Mouse (Mus musculus) C2C12 (cell line): Measurements from ENCODE around the gene Lin7c. TPM values are rescaled to one million over a fixed set of nuclear protein-coding genes. Genes with fewer than 3 reads are reported as not detected.

Source experiments
- H3K27me3 ChIP-seq: one replicate; pipeline ENCODE4 v1.6.1; 2011; ENCODE audit not compliant: control insufficient read depth, insufficient read depth, insufficient read length
- H3K36me3 ChIP-seq: one replicate; pipeline ENCODE4 v1.6.1; 2011; ENCODE audit not compliant: control insufficient read depth, insufficient read depth
- H3K4me3 ChIP-seq: one replicate; pipeline ENCODE4 v1.5.1; 2011; ENCODE audit warnings: mild to moderate bottlenecking, control low read depth; ENCODE audit not compliant: poor library complexity, insufficient read depth, severe bottlenecking
- H3K79me2 ChIP-seq: one replicate; pipeline ENCODE4 v1.6.1; 2011; ENCODE audit not compliant: control insufficient read depth, insufficient read depth
- H3K79me3 ChIP-seq: one replicate; pipeline ENCODE4 v1.6.1; 2011; ENCODE audit warnings: low read depth, control low read depth
- H3ac ChIP-seq: one replicate; pipeline ENCODE3; 2011; ENCODE audit warnings: low read depth; ENCODE audit not compliant: control insufficient read depth, insufficient read length
- CEBPB ChIP-seq: IDR thresholded peaks from one replicate; pipeline ENCODE4 v1.6.1; 2011; ENCODE audit warnings: low read depth, mild to moderate bottlenecking, control low read depth, moderate library complexity
- CTCF ChIP-seq: IDR thresholded peaks from one replicate; pipeline ENCODE4 v1.5.1; 2011; ENCODE audit not compliant: control insufficient read depth, insufficient read depth, insufficient read length
- FOSL1 ChIP-seq: IDR thresholded peaks from one replicate; pipeline ENCODE4 v1.8.0; 2011; ENCODE audit warnings: mild to moderate bottlenecking, low read length; ENCODE audit not compliant: poor library complexity, insufficient read depth, severe bottlenecking
- MAX ChIP-seq: IDR thresholded peaks from one replicate; pipeline ENCODE4 v1.6.1; 2011; ENCODE audit warnings: mild to moderate bottlenecking, control low read depth
- MYOD1 ChIP-seq: IDR thresholded peaks from one replicate; pipeline ENCODE4 v1.6.1; 2011; ENCODE audit warnings: low read depth; ENCODE audit not compliant: control insufficient read depth, insufficient read length
- MYOG ChIP-seq: IDR thresholded peaks from one replicate; pipeline ENCODE4 v1.6.1; 2011; ENCODE audit not compliant: control insufficient read depth, insufficient read length; ENCODE audit errors: extremely low read depth
- USF1 ChIP-seq: IDR thresholded peaks from one replicate; pipeline ENCODE4 v1.6.1; 2011; ENCODE audit warnings: low read depth, mild to moderate bottlenecking, control low read depth, moderate library complexity
- polyA plus RNA-seq: library from polyadenylated mRNA; unstranded; fragments of >200 nt; fragmentation: generic; extraction: Trizol; gene quantifications from one replicate; pipeline ENCODE4 v1.2.1, GENCODE M21; 2012; ENCODE audit warnings: missing spikeins

Lin7c gene
- polyA plus RNA-seq, 1 experiment = 13.8 TPM

DNA sequence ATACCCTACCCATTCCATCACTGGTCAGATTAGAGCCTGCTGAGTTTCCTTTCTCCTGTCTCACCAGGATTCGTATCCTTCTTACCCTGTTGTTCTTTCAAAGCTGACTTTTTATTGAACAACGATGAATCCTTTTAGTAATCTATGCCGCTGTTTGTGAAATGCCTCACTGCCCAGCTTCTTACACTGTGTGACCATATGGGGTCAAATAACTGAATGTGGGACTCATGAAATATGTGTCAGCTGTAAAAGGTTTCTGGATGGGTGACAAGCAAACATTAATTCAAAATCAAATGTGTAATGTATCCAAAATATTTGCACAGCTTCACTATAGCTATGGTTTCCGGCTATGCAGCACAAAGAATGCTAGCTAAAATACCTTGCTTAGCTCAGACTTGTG lies 54.9 kb downstream of the Lin7c start:
- no peaks in the 10 kb centered on the region for H3K36me3 ChIP-seq
- H3K27me3 ChIP-seq = no peaks in the 10 kb centered on the region
- no peak overlapping the region for H3ac ChIP-seq
- peaks cover 4% of the 10 kb centered on the region for H3K79me3 ChIP-seq
- TF ChIP-seq FOSL1 = no peak
- H3K79me2 ChIP-seq = peaks cover 48% of the 10 kb centered on the region
- H3K4me3 ChIP-seq = no peak overlapping the region

- Histone ChIP-seq H3ac (no peak overlapping the region), H3K27me3 (no peaks in the 10 kb centered on the region), H3K79me2 (peaks cover 50% of the 10 kb centered on the region), H3K79me3 (peaks cover 4% of the 10 kb centered on the region), H3K4me3 (no peak overlapping the region), H3K36me3 (no peaks in the 10 kb centered on the region)
- TF ChIP-seq CTCF (no peak), CEBPB (no peak), FOSL1 (no peak), USF1 (no peak), MYOD1 (no peak), MAX (no peak), MYOG (no peak)
Observed at GRCm38 (mm10) chr2:109946426-109946825, 55.8 kb downstream of the Lin7c start.

DNA sequence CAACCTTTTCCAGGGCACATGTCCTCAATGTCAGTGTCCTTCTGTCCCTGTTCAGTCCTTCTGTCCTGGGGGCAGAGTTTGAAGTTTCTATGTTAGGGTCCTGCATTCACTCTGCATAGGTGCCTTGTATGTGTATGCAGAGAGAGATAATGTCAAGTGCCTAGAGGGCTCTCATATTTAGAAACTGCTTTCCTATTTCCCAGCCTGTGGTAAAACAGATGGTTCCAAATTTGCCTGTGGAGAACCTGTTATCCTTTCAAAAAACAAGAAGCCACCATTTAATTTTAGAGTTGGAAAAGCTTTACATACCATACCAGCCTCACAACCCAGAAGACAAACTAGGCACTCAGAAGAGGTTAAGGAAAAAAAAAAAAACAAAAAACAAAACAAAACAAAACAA lies 58.9 kb downstream of the Lin7c start:
- Histone ChIP-seq H3K79me2 (peaks cover 26% of the 10 kb centered on the region), H3K4me3 (no peak overlapping the region), H3K36me3 (no peaks in the 10 kb centered on the region), H3ac (no peak overlapping the region), H3K79me3 (peaks cover 4% of the 10 kb centered on the region), H3K27me3 (no peaks in the 10 kb centered on the region)
- TF ChIP-seq MYOD1 (no peak), USF1 (no peak), FOSL1 (no peak), CEBPB (no peak), MAX (no peak), CTCF (no peak), MYOG (no peak)

- Histone ChIP-seq H3ac (no peak overlapping the region), H3K27me3 (no peaks in the 10 kb centered on the region), H3K36me3 (no peaks in the 10 kb centered on the region), H3K79me3 (peaks cover 6% of the 10 kb centered on the region), H3K79me2 (peaks cover 20% of the 10 kb centered on the region), H3K4me3 (no peak overlapping the region)
- TF ChIP-seq MAX (no peak), FOSL1 (no peak), CTCF (no peak), USF1 (no peak), MYOG (no peak), CEBPB (no peak), MYOD1 (no peak)
Observed at GRCm38 (mm10) chr2:109950311-109950710, 59.7 kb downstream of the Lin7c start.

Other genes with a start within 250 kb of the Lin7c start
- gene Bdnf, start 216.2 kb upstream of the Lin7c start, polyA plus RNA-seq = 4.5 TPM
- gene Lgr4, start 26.8 kb downstream of the Lin7c start, polyA plus RNA-seq = 6.7 TPM
- 18.5 TPM for gene Ccdc34, start 127.0 kb downstream of the Lin7c start, polyA plus RNA-seq